In the genomic region with DNA sequence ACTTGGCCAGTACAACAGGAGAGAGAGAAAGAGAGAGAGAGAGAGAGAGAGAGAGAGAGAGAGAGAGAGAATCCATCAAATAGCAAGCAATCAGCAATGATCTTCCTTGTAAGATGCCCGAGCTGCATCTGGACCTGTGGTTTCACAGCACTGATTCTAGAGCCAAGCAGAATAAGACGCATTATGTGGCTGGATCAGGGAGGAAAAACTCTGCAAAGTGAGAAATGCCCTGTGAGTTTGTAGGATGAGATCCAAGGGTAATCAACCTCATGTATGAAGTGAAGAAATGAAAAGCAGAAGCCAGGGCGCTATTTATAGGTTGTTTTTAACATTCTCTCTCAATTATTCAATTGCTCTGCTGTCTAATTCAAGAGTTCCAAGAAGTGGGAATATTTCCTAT, we compare ENCODE assay signal across 27 mouse cellular contexts.
"Had no signal": no experiment of that assay in that cellular context is flagged by ENCODE, and none has a peak within 500 bp of the region (broad histone marks: within the 10 kb centered on the region; RNA-seq: fewer than 3 reads in every experiment).

No protein-coding gene starts in this region.

- H3K4me3 ChIP-seq: gastrocnemius, adult 2 months; heart, adult 2 months; heart, embryonic 13.5 days; heart, embryonic 15.5 days; hindbrain, embryonic 10.5 days; hindbrain, embryonic 12.5 days; hindbrain, embryonic 15.5 days; kidney, embryonic 15.5 days; limb, embryonic 13.5 days; limb, embryonic 15.5 days; liver, embryonic 12.5 days had no signal

- H3K9me3 ChIP-seq: heart, embryonic 13.5 days; heart, embryonic 15.5 days; hindbrain, embryonic 10.5 days; hindbrain, embryonic 12.5 days; hindbrain, embryonic 15.5 days; kidney, embryonic 15.5 days; limb, embryonic 13.5 days; limb, embryonic 15.5 days; liver, embryonic 12.5 days had no signal

- H3K36me3 ChIP-seq: heart, embryonic 13.5 days; heart, embryonic 15.5 days; hindbrain, embryonic 10.5 days; hindbrain, embryonic 12.5 days; hindbrain, embryonic 15.5 days; kidney, embryonic 15.5 days; limb, embryonic 13.5 days; limb, embryonic 15.5 days; liver, embryonic 12.5 days had no signal

- H3K27me3 ChIP-seq: heart, embryonic 13.5 days; heart, embryonic 15.5 days; kidney, embryonic 15.5 days; limb, embryonic 13.5 days; limb, embryonic 15.5 days; liver, embryonic 12.5 days had no signal

- DNase-seq: gastrocnemius, adult 2 months; gastrocnemius, postnatal 10 days; gastrocnemius, postnatal 25 days; heart, adult 2 months; heart, postnatal 14 days; heart, postnatal 4 days; kidney, adult 11 months; kidney, adult 2 months; kidney, adult 9 months; kidney, postnatal 14 days; kidney, postnatal 36 days; layer of hippocampus, adult 9-11 months; layer of hippocampus, postnatal 36 days; left cerebral cortex, postnatal 4 days had no signal

- H3K27ac ChIP-seq: gastrocnemius, adult 2 months; heart, adult 2 months; heart, embryonic 13.5 days; heart, embryonic 15.5 days; hindbrain, embryonic 10.5 days; hindbrain, embryonic 12.5 days; hindbrain, embryonic 15.5 days; hindbrain, postnatal 0 days; kidney, embryonic 15.5 days; kidney, postnatal 0 days; limb, embryonic 13.5 days; limb, embryonic 15.5 days; liver, embryonic 12.5 days had no signal

- H3K4me2 ChIP-seq: heart, embryonic 11.5 days; heart, embryonic 13.5 days; heart, embryonic 15.5 days; hindbrain, embryonic 12.5 days; hindbrain, embryonic 15.5 days; kidney, embryonic 15.5 days; limb, embryonic 13.5 days; limb, embryonic 15.5 days; liver, embryonic 12.5 days had no signal

- ATAC-seq: hindbrain, postnatal 0 days; intestine, embryonic 16.5 days; liver, embryonic 12.5 days had no signal

- H3K4me1 ChIP-seq: heart, embryonic 13.5 days; heart, embryonic 15.5 days; hindbrain, embryonic 10.5 days; hindbrain, embryonic 12.5 days; hindbrain, embryonic 15.5 days; kidney, embryonic 15.5 days; limb, embryonic 13.5 days; limb, embryonic 15.5 days; liver, embryonic 12.5 days had no signal

- H3K9ac ChIP-seq: heart, embryonic 13.5 days; heart, embryonic 15.5 days; hindbrain, embryonic 12.5 days; hindbrain, embryonic 15.5 days; kidney, embryonic 15.5 days; limb, embryonic 13.5 days; limb, embryonic 15.5 days; liver, embryonic 12.5 days had no signal
